Mouse (Mus musculus): ENCODE data around the gene Sin3a.

Gene Sin3a

GRCm38 (mm10) chr9:57071801-57072351 is at the start of gene Sin3a:
TSS of gene Sin3a (plus strand) at chr9:57072040.
- peak; percentile 85 to 91 for DNase-seq

- DNase-seq = no peak
Measured at GRCm38 (mm10) chr9:57031756-57032155, 40.1 kb upstream of the Sin3a start.

GRCm38 (mm10) chr9:57056237-57056636 is 15.6 kb upstream of the Sin3a start:
- DNase-seq = peak; percentile 43 to 89

- peak; percentile 15 to 54 for DNase-seq
Measured at GRCm38 (mm10) chr9:57064164-57064563, 7.7 kb upstream of the Sin3a start.

GRCm38 (mm10) chr9:57068266-57068665 is 3.6 kb upstream of the Sin3a start:
- DNase-seq = no peak

GRCm38 (mm10) chr9:57070262-57070661 is 1.6 kb upstream of the Sin3a start:
- no peak for DNase-seq

GRCm38 (mm10) chr9:57070800-57071545 is 867 bp upstream of the Sin3a start:
- DNase-seq = no peak

- no peak for DNase-seq
Measured at GRCm38 (mm10) chr9:57072526-57072988, 717 bp downstream of the Sin3a start.

- DNase-seq = peak; percentile 98 to 100
Measured at GRCm38 (mm10) chr9:57072989-57073789, 1.3 kb downstream of the Sin3a start.

GRCm38 (mm10) chr9:57073790-57074094 is 1.9 kb downstream of the Sin3a start:
- DNase-seq = no peak

- peak; percentile 35 to 71 for DNase-seq
Measured at GRCm38 (mm10) chr9:57074171-57074821, 2.5 kb downstream of the Sin3a start.

- DNase-seq = peak; percentile 80 to 89
Measured at GRCm38 (mm10) chr9:57074822-57075603, 3.2 kb downstream of the Sin3a start.

GRCm38 (mm10) chr9:57075681-57076381 is 4.0 kb downstream of the Sin3a start:
- DNase-seq = peak; percentile 98 to 99

GRCm38 (mm10) chr9:57076701-57077660 is 5.1 kb downstream of the Sin3a start:
- peak; percentile 92 to 95 for DNase-seq

- no peak for DNase-seq
Measured at GRCm38 (mm10) chr9:57082236-57082635, 10.4 kb downstream of the Sin3a start.

- peak; percentile 18 to 70 for DNase-seq
Measured at GRCm38 (mm10) chr9:57117261-57117755, 45.5 kb downstream of the Sin3a start.

GRCm38 (mm10) chr9:57129641-57130040 is 57.8 kb downstream of the Sin3a start:
- no peak for DNase-seq

GRCm38 (mm10) chr9:57130577-57131433 is 59.0 kb downstream of the Sin3a start, which contains the start of gene Man2c1:
TSS of gene Man2c1 (plus strand) at chr9:57130690.
- peak; percentile 97 to 99 for DNase-seq

- no peak for DNase-seq
Measured at GRCm38 (mm10) chr9:57137246-57137645, 65.4 kb downstream of the Sin3a start.
